Mouse (Mus musculus): ENCODE measurements around the gene Eepd1. TPM values are rescaled to one million over a fixed set of nuclear protein-coding genes. Genes with fewer than 3 reads are reported as not detected.

Eepd1 gene
- total RNA-seq, 2 experiments from 2014 or later = 20.2 to 22.9 TPM

DNA sequence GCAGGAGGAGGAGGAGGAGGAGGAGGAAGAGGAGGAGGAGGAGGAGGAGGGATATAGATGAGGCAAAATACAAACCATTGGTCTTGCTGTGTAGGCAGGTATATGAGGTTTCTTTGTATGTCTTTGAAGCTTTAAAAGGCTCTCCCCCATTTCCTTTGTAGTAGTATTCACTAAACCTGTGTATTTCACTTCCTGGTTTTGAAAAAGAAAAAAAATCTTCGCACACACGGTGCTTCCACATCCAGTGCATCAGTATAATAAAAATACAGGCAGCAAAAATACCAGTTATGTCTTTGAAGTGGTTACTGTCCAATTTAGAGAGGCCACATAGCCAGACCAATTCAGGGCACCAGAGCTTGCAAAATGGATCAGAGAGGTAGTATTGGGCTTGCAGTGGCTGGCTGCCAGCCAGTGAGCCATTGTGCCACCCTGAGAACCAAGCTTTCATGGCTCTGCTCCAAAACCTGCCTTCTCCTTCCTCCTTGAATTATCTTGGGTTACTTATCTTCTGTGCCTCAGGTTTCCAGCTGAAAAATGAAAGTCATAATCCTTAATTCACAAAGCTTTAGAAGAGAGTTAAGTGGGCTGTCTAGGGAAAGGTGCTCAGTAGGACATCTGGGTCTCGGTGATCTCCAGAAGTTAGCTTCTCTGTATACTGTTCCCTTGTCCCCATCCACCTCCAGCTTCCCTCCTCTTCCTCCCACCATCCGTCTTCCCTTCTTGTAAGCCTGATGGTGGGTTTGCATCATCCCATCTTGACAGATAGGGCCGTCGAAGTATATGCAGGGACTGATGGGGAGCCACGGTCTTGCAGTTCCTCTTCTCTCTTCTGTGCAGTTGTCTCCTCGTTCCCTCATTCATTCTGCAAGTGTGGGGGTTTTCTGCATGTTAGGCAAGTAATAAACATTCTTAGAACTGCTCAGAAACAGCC, 68.0 kb downstream of the Eepd1 start:
- H3K27ac ChIP-seq = no peak overlapping the region
- no peak overlapping the region for H3K4me3 ChIP-seq
- intact Hi-C loops (cut with DNase I) = no loop called here
- DNase-seq (ENCODE audit: extremely low spot score in 1 of 2, low spot score in 2 of 2) = no peak
- TF ChIP-seq CTCF (IDR thresholded peaks at IDR 0.05) = no peak

DNA sequence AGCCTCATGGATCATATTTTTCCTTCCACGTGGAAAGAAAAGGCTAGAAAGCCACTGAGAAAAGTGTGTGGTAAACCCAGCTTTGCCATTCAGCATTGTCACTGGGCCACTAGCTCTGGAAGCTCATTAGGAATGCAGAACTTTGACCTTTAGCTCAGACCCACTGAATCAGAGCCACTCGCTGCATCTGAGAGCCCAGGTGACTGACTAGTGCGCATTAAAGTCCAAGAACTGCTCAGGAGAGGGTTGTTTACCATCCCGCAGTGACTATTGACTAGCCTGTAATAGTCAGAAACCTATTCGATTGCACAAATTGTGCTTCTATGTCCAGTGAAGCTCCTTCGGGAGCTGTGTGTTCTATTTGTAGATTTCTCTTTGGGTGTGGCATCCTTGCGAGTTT, 68.8 kb downstream of the Eepd1 start:
- TF ChIP-seq CTCF (IDR thresholded peaks at IDR 0.05) = no peak
- H3K27ac ChIP-seq = no peak overlapping the region
- intact Hi-C loops (cut with DNase I) = no loop called here
- no peak overlapping the region for H3K4me3 ChIP-seq
- no peak for DNase-seq (ENCODE audit: extremely low spot score in 1 of 2, low spot score in 2 of 2)

DNA sequence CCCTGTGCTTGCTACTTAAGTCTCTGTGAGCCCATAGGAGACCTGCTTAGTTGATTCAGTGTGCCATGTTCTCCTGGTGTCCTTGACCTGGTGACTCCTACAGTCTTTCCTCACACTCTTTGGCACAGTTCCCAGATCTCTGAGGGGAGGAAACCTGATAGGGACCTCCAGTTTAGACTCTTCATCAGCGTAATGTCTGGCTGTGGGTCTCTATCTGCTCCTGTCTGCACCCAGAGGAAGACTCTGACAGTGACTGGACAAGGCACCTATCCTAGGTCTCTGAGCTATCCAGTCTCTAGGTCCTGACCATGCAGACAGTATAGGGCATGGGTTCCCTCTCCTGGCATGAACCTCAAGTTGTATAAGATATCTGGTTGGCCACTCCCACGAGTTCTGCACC, 71.2 kb downstream of the Eepd1 start:
- TF ChIP-seq CTCF (IDR thresholded peaks at IDR 0.05) = no peak
- Histone ChIP-seq H3K27ac (no peak overlapping the region), H3K4me3 (no peak overlapping the region)
- no peak for DNase-seq (ENCODE audit: extremely low spot score in 1 of 2, low spot score in 2 of 2)
- intact Hi-C loops (cut with DNase I) = no loop called here

DNA sequence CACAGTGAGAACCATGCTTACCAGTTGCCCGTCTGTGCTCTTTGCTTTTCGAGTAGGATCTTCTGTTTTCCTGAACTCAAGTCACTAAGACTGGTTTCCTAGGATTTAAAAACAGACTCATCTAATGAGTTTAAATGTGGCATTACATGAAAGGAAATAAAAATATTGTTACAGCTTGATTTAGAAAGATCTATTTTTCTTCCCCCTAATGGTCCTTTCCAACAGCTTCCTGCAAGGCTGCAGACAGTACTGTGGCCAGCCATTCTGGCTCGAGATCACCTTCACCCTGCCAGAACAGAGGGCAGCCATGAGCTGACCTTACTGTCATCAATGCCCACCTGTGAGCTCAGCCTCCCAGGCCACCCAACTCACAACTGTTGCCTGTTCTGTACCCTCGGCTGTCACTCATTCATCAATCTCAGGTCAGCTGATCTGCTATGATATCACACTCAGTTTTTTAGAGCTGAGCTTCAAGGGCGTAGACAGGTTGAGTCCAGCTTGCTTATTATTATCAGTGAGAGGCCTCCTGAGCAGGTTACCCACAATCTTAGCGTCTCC, 73.0 kb downstream of the Eepd1 start:
- Histone ChIP-seq H3K27ac (peak overlapping the region; percentile 67; the same call in 1 of the 2 replicates), H3K4me3 (no peak overlapping the region)
- DNase-seq (ENCODE audit: extremely low spot score in 1 of 2, low spot score in 2 of 2) = no peak
- intact Hi-C loops (cut with DNase I) = no loop called here
- TF ChIP-seq CTCF (IDR thresholded peaks at IDR 0.05) = peak; percentile 15

DNA sequence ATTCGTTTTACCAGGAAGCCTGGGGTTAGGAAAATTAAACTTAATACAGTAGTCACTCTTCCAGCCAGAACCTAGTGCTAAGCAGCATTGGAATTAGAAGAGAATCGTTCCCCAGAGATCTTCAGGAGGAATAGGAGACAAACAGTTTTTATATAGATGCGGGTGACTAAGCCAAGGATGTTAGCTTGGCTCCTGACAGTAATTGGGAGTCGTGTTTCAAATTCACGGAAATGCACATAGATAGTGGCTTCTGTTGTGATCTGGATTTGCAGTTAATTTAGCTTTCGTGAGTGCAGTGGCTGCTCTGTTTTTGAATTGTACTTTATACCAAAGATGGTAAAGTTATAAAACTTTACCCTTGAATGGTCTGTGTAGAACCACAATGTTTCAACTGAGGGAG, 73.9 kb downstream of the Eepd1 start:
- Histone ChIP-seq H3K27ac (peak overlapping the region; percentile 67; the same call in 1 of the 2 replicates), H3K4me3 (no peak overlapping the region)
- intact Hi-C loops (cut with DNase I) = no loop called here
- no peak for DNase-seq (ENCODE audit: extremely low spot score in 1 of 2, low spot score in 2 of 2)
- TF ChIP-seq CTCF (IDR thresholded peaks at IDR 0.05) = no peak

DNA sequence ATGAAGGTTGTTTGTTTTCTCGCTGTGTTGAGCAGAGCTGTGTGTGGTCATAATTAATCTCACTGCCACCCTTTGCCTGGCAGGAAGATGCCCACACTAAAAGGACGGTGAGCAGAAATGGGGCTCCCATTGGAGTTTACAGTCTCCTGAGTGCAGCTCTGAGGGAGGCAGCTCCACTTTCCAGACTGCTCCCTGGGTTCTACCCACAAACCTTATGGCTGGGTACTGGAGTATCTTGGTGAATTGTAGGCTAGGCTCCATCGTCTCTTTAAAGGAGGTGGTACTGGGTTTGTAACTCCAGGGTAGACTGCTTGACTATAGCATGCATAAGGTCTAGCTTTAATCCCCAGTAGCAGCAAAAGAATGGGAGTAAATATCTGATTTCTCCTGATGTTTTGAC, 74.7 kb downstream of the Eepd1 start:
- no peak for TF ChIP-seq CTCF (IDR thresholded peaks at IDR 0.05)
- no peak for DNase-seq (ENCODE audit: extremely low spot score in 1 of 2, low spot score in 2 of 2)
- intact Hi-C loops (cut with DNase I) = no loop called here

DNA sequence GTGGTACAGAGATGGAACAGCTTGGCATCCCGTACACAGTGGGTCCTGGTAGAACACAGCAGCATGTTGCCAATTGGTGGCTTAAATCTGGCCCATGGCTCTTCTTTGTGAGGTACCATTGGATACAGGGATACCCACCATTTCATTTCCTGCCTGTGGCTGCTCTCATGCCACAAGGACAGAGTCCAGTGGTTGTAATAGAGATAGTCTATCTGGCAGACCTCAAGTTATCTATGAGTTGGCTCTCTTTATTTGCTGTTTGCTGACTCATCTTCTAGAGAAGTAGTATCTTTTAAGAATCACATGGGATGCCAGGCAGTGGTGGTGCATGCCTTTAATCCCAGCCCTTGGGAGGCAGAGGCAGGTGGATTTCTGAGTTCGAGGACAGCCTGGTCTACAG, 76.0 kb downstream of the Eepd1 start:
- TF ChIP-seq CTCF (IDR thresholded peaks at IDR 0.05) = no peak
- Histone ChIP-seq H3K27ac (no peak overlapping the region), H3K4me3 (no peak overlapping the region)
- no peak for DNase-seq (ENCODE audit: extremely low spot score in 1 of 2, low spot score in 2 of 2)
- intact Hi-C loops (cut with DNase I) = no loop called here

More for the DNA sequence above, 74.7 kb downstream of the Eepd1 start:
- H3K27ac ChIP-seq = no peak overlapping the region; the same call in 1 of the 2 replicates
- H3K4me3 ChIP-seq = no peak overlapping the region

DNA sequence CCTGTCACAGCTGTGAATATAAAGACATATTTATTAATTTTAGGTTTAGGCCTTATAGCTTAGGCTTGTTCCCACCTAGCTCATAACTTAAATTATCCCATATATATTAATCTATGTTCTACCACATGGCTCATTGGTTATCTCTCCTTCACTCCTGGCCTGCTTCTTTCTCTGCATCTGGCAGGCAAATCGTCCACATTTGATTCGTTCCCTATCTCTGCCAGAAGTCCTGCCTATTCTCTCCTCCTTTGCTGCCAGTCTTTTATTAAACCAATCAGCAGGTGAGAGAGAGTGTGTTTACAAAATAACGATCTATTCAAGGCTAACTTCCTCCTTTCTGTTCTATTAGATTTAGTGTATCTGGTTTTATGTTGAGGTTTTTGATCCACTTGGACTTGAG, 77.5 kb downstream of the Eepd1 start:
- H3K27ac ChIP-seq = no peak overlapping the region
- TF ChIP-seq CTCF (IDR thresholded peaks at IDR 0.05) = no peak
- intact Hi-C loops (cut with DNase I) = no loop called here

DNA sequence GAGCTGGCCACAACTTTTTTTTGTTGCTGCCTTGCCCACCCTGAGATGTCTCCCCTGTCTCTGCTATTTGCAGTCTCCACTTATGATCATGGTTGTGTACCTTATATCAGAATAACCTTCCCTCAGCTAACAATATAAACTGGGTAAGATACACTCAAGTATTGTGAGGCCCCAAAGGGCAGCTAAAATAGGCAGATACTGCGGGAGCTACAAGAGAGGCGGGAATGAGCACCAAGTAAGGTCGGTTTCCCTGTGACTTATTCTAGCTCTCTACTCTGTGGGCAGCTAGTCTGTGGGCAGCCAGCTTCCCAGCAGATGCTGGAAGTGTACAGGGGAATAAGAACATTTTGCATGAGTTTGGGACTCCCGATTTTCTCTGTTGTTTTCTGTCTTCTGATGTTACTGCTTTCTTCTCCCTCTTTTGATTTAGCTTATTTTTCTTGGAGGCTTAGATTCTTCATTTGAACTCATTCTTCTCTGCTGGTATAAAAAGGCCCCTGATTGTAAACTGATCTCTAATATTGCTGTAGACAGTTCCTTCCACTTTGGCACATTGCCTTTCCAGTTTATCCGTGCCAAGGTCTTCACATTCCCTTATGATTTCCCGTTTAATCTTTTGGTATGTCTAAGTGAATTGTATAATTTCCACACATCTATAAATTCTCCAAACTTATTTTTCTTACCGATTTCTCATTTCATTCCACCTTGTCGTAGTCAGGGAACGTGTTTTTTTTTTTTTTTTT, 78.8 kb downstream of the Eepd1 start:
- no peak overlapping the region for H3K27ac ChIP-seq
- no peak for DNase-seq (ENCODE audit: extremely low spot score in 1 of 2, low spot score in 2 of 2)
- intact Hi-C loops (cut with DNase I) = no loop called here
- TF ChIP-seq CTCF (IDR thresholded peaks at IDR 0.05) = no peak
- H3K4me3 ChIP-seq = no peak overlapping the region

More for the DNA sequence above, 77.5 kb downstream of the Eepd1 start:
- no peak for DNase-seq (ENCODE audit: extremely low spot score in 1 of 2, low spot score in 2 of 2)
- no peak overlapping the region for H3K4me3 ChIP-seq

DNA sequence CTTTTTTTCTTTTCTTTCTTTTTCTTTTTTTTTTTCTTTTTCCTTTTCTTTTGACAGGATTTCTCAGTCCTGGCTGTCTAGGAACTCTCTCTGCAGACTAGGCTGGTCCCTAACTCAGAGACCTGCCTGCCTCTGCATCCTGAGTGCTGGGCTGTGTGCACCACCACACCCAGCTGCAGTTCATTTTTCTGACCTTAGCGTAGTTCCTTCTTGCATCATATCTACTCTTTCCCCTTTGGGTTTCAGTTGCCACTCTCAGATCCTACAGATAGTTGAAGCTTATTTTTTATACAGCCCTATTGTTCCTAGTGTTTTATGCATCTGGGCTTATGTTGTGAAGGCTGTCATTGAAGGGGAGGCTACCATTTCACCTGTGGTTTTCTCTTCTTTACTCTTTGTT, 79.8 kb downstream of the Eepd1 start:
- TF ChIP-seq CTCF (IDR thresholded peaks at IDR 0.05) = no peak
- Histone ChIP-seq H3K27ac (no peak overlapping the region), H3K4me3 (no peak overlapping the region)
- DNase-seq (ENCODE audit: extremely low spot score in 1 of 2, low spot score in 2 of 2) = no peak
- intact Hi-C loops (cut with DNase I) = no loop called here

DNA sequence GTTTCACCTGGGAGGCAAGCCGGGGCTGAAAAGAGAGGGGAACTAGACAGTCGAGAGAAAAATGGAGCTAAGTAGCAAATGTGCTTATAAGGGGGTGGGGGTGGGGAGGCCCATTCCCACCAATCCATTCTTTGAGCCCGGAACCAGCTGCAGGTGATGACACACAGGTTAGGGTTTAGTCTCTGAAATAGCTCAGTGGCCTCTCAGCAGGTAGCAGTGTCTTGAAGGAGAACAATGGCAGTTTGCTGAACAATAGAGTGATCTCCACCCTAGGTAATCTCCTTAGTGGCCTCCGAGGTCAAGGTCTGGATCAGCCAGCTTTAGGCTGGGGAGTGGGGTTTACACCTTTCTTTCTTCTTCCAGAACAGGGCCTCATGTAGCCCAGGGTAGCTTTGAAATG, 82.5 kb downstream of the Eepd1 start:
- Histone ChIP-seq H3K4me3 (no peak overlapping the region), H3K27ac (no peak overlapping the region)
- TF ChIP-seq CTCF (IDR thresholded peaks at IDR 0.05) = no peak
- intact Hi-C loops (cut with DNase I) = no loop called here
- no peak for DNase-seq (ENCODE audit: extremely low spot score in 1 of 2, low spot score in 2 of 2)

DNA sequence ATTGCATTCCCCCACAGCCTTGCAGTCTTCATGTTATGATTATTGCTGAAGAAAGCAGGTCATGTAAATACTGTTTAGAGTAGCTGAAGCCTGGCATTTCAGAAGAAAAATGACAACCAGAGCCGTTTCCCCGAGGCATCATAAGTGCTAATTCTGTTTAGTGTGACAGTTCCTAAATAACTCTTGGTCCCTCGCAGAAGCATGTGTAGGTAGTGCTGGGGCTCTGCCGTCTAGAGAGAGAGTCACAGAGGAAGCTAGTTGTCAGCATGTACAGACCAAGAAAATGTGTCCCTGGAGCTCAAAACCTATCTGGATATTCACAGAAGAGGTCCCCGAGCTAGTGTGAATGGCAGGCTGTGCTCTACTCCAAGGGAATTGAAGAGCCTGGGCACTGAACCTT, 85.7 kb downstream of the Eepd1 start:
- TF ChIP-seq CTCF (IDR thresholded peaks at IDR 0.05) = no peak
- DNase-seq (ENCODE audit: extremely low spot score in 1 of 2, low spot score in 2 of 2) = no peak
- peak overlapping the region; percentile 45; the same call in 1 of the 2 replicates for H3K27ac ChIP-seq
- intact Hi-C loops (cut with DNase I) = loop anchor here (5.0 kb wide), 2 partner anchors 85 to 160 kb away; partner anchors contain the start of gene Eepd1
- no peak overlapping the region for H3K4me3 ChIP-seq

All from left cerebral cortex, adult 2 months (tissue).